Mouse (Mus musculus): ENCODE results near the gene Mpnd. TPM values are rescaled to one million over a fixed set of nuclear protein-coding genes. Genes with fewer than 3 reads are reported as not detected.

Mpnd gene
- total and polyA plus RNA-seq, 3 experiments: 24.5 to 55.1 (median 26.8) TPM

- dilution Hi-C loops (cut with MboI; ENCODE audit: extremely low pct_ligation_motif_present, extremely low pct_unique_long_range_greater_than_20kb, low sequenced_read_pairs): no loop called here
- Histone ChIP-seq H3K4me2 (ENCODE audit: insufficient read depth, low read depth, poor library complexity, severe bottlenecking) (no peak overlapping the region; the same call in 1 of the 2 replicates), H3K27ac (ENCODE audit: insufficient read depth, low read depth) (no peak overlapping the region)
Measured at GRCm38 (mm10) chr17:56039345-56039744, 33.8 kb downstream of the Mpnd start.

DNA sequence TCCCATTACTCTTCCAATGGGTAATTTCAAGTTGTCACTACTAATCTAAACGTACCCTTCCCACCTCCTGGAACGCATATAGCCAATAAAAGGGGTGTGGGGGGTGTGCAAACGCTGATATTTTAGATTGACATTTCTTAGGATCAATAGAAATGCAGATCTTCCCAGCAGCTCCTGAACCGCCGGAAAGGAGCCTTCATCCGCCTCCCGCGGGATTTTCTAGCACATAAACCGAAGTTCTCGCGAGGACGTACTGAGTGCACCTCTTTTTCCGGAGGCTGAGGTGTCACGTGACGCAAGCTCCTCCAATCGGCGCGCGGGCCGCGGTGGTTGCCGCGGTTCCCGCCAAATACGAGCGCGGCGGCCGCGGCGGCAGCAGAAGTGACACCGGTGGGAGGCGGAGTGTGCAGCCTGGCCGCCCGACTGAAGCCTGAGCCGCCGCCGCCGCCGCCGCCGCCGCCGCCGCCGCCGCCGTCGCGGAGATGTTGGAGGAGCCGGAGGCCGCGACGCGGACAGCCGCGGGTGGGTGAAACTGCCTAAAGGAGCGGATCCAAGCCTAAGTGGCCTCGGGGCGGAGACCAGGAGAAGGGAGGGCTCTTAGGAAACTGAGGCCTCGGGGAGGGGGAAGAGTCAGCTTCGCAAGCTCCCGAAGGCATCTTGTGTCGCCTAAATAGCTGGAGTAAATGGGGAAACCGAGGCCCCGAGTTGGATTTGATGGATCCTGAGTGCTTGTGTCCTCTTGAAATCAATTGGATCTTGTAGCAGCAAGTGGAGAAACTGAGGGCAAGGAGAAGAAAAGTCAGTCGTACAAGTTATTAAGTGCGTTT lies 34.7 kb downstream of the Mpnd start, which contains the start of gene Chaf1a:
Gene Chaf1a, plus strand, starts transcription at position 410 of the 827 bp plus-strand sequence.
- peak within 1 kb of the TSS; percentile 82 for H3K9ac ChIP-seq (ENCODE audit: insufficient read depth, low read depth)
- dilution Hi-C loops (cut with MboI; ENCODE audit: extremely low pct_ligation_motif_present, extremely low pct_unique_long_range_greater_than_20kb, low sequenced_read_pairs): no loop called here
- H3K9me3 ChIP-seq (replicated peaks; ENCODE audit: low read length): no peaks in the 10 kb centered on the region
- peaks cover 0 to 39% of the 10 kb centered on the region in 2 experiments; a peak in 2 of 4 replicates for H3K4me1 ChIP-seq (ENCODE audit: control insufficient read depth in 1 of 2, insufficient read depth in 2 of 2)
- in situ Hi-C loops (cut with MboI; ENCODE audit: low pct_ligation_motif_present, low pct_unique_long_range_greater_than_20kb, low sequenced_read_pairs): loop anchor here (5.0 kb wide), 1 partner anchor 37 kb away; the partner anchor contains the start of genes Hdgfl2 and Ubxn6
- H3K79me2 ChIP-seq (replicated peaks; ENCODE audit: control insufficient read depth, extremely low read depth, insufficient read depth, poor library complexity, severe bottlenecking): peaks cover 60% of the 10 kb centered on the region
- peak within 1 kb of the TSS; percentile 81 for H3K4me2 ChIP-seq (ENCODE audit: insufficient read depth, low read depth, poor library complexity, severe bottlenecking)
- peak within 1 kb of the TSS; percentile 35; the same call in 1 of the 2 replicates for H3K27ac ChIP-seq (ENCODE audit: insufficient read depth, low read depth)
- H3K36me3 ChIP-seq (replicated peaks in 1 of 2; ENCODE audit: control insufficient read depth in 1 of 2, insufficient read depth in 1 of 2, low read length in 1 of 2): peaks cover 12 to 26% of the 10 kb centered on the region in 2 experiments
- DNase-seq (ENCODE audit: extremely low read depth): peak; percentile 99
- H3K27me3 ChIP-seq (replicated peaks): no peaks in the 10 kb centered on the region
- H3K4me3 ChIP-seq (replicated peaks in 1 of 3; ENCODE audit: low read depth in 2 of 3, low read length in 2 of 3, poor library complexity in 1 of 3): peak within 1 kb of the TSS; percentile 78 to 89 (median 80)
- TF ChIP-seq USF2 (conservative IDR thresholded peaks at IDR 0.05; ENCODE audit: low read depth, low read length): peak; percentile 98
- TF ChIP-seq HCFC1 (IDR thresholded peaks at IDR 0.05; ENCODE audit: low read depth, low read length): peak; percentile 74
- TF ChIP-seq MAX (IDR thresholded peaks at IDR 0.05; ENCODE audit: low read length): peak; percentile 97
- TF ChIP-seq E2F4 (IDR thresholded peaks at IDR 0.05; ENCODE audit: insufficient replicate concordance, low read depth, low read length): peak; percentile 80; the same call in 1 of the 2 replicates
- peak; percentile 86 for TF ChIP-seq POLR2A (IDR thresholded peaks at IDR 0.05; ENCODE audit: low read depth, low read length)
- TF ChIP-seq BHLHE40 (IDR thresholded peaks at IDR 0.05; ENCODE audit: low read depth, low read length): peak; percentile 66
- TF ChIP-seq EP300 (IDR thresholded peaks at IDR 0.05; ENCODE audit: low read length): no peak
- TF ChIP-seq MEF2A (IDR thresholded peaks at IDR 0.05; ENCODE audit: borderline replicate concordance, low read depth, low read length): no peak
- TF ChIP-seq SIN3A (IDR thresholded peaks at IDR 0.05; ENCODE audit: low read length): peak; percentile 80
- no peak for TF ChIP-seq UBTF (IDR thresholded peaks at IDR 0.05; ENCODE audit: low read depth, low read length)
- TF ChIP-seq ZMIZ1 (IDR thresholded peaks at IDR 0.05; ENCODE audit: low read depth, low read length): peak; percentile 75; the same call in 1 of the 2 replicates
- peak; percentile 88 for TF ChIP-seq ELF1 (IDR thresholded peaks at IDR 0.05; ENCODE audit: low read depth, low read length)
- TF ChIP-seq PAX5 (IDR thresholded peaks at IDR 0.05; ENCODE audit: low read length): no peak
- peak; percentile 52 for TF ChIP-seq TCF12 (IDR thresholded peaks at IDR 0.05; ENCODE audit: low read depth, low read length)
- TF ChIP-seq NELFE (IDR thresholded peaks at IDR 0.05; ENCODE audit: low read depth, low read length): peak; percentile 76
- no peak for TF ChIP-seq MAFK (IDR thresholded peaks at IDR 0.05; ENCODE audit: insufficient replicate concordance, low read length)
- TF ChIP-seq CHD1 (IDR thresholded peaks at IDR 0.05; ENCODE audit: low read depth, low read length): no peak
- no peak for TF ChIP-seq ETS1 (conservative IDR thresholded peaks at IDR 0.05; ENCODE audit: low read depth, low read length)
- no peak for TF ChIP-seq JUN (IDR thresholded peaks at IDR 0.05; ENCODE audit: insufficient read depth, low read depth, low read length)
- TF ChIP-seq CTCF (conservative IDR thresholded peaks at IDR 0.05 in 1 of 2, IDR thresholded peaks at IDR 0.05 in 1 of 2; ENCODE audit: low read depth in 2 of 2, low read length in 2 of 2): no peak
- no peak for TF ChIP-seq GABPA (IDR thresholded peaks at IDR 0.05; ENCODE audit: insufficient replicate concordance, low read depth, low read length)
- no peak for TF ChIP-seq ZC3H11A (IDR thresholded peaks at IDR 0.05; ENCODE audit: low read depth, low read length)
- no peak for TF ChIP-seq NRF1 (IDR thresholded peaks at IDR 0.05; ENCODE audit: low read depth, low read length)
- peak; percentile 77; the same call in 1 of the 2 replicates for TF ChIP-seq POLR2AphosphoS2 (IDR thresholded peaks at IDR 0.05; ENCODE audit: low read depth, low read length)
- TF ChIP-seq USF1 (IDR thresholded peaks at IDR 0.05; ENCODE audit: low read depth, low read length): peak; percentile 99
- TF ChIP-seq RCOR1 (conservative IDR thresholded peaks at IDR 0.05; ENCODE audit: low read depth, low read length): no peak
- TF ChIP-seq TBP (conservative IDR thresholded peaks at IDR 0.05; ENCODE audit: low read depth, low read length): peak; percentile 84
- TF ChIP-seq MXI1 (IDR thresholded peaks at IDR 0.05; ENCODE audit: low read depth, low read length): no peak; the same call in 1 of the 2 replicates
- no peak for TF ChIP-seq MAZ (IDR thresholded peaks at IDR 0.05; ENCODE audit: low read depth, low read length)
- TF ChIP-seq JUND (conservative IDR thresholded peaks at IDR 0.05; ENCODE audit: low read depth, low read length): no peak

More at GRCm38 (mm10) chr17:56039345-56039744, 33.8 kb downstream of the Mpnd start:
- Histone ChIP-seq H3K9ac (ENCODE audit: insufficient read depth, low read depth) (peak overlapping the region; percentile 57; the same call in 1 of the 2 replicates), H3K27me3 (replicated peaks) (no peaks in the 10 kb centered on the region), H3K4me3 (replicated peaks in 1 of 3; ENCODE audit: low read depth in 2 of 3, low read length in 2 of 3, poor library complexity in 1 of 3) (peak overlapping the region in 1 of 3 experiments; percentile 80), H3K36me3 (replicated peaks in 1 of 2; ENCODE audit: control insufficient read depth in 1 of 2, insufficient read depth in 1 of 2, low read length in 1 of 2) (peaks cover 8 to 22% of the 10 kb centered on the region in 2 experiments), H3K9me3 (replicated peaks; ENCODE audit: low read length) (no peaks in the 10 kb centered on the region), H3K79me2 (replicated peaks; ENCODE audit: control insufficient read depth, extremely low read depth, insufficient read depth, poor library complexity, severe bottlenecking) (peaks cover 60% of the 10 kb centered on the region), H3K4me1 (ENCODE audit: control insufficient read depth in 1 of 2, insufficient read depth in 2 of 2) (peaks cover 0 to 48% of the 10 kb centered on the region in 2 experiments; a peak in 3 of 4 replicates)
- in situ Hi-C loops (cut with MboI; ENCODE audit: low pct_ligation_motif_present, low pct_unique_long_range_greater_than_20kb, low sequenced_read_pairs): no loop called here
- no peak for DNase-seq (ENCODE audit: extremely low read depth)
- TF ChIP-seq MEF2A (IDR thresholded peaks at IDR 0.05; ENCODE audit: borderline replicate concordance, low read depth, low read length) (no peak), RCOR1 (conservative IDR thresholded peaks at IDR 0.05; ENCODE audit: low read depth, low read length) (no peak)
